Mouse (Mus musculus) liver, postnatal 0 days (tissue): ENCODE measurements around the gene Scgb1b12. TPM values are rescaled to one million over a fixed set of nuclear protein-coding genes. Genes with fewer than 3 reads are reported as not detected.
"Not testable (repeated sequence)": the region's sequence is repeated elsewhere in the genome, so short reads cannot be mapped to it uniquely, and the experiment has no call there.

Source experiments
- ATAC-seq: fragments of 200-750 bp; cut with Nextera tagmentation; 2 replicates; pipeline ENCODE4 v1.8.0; 2017; ENCODE audit warnings: mild to moderate bottlenecking, moderate library complexity
- DNase-seq: peaks from one replicate; pipeline ENCODE4 v3.0.0-alpha.2; 2016
- H3K27ac ChIP-seq: fragments of 300-500 bp; sonication (generic); 2 replicates; pipeline ENCODE4 v1.5.1; 2014; ENCODE audit warnings: antibody characterized with exemption, moderate library complexity, mild to moderate bottlenecking, low read depth
- H3K27me3 ChIP-seq: fragments of 300-500 bp; sonication (generic); 2 replicates; pipeline ENCODE4 v1.6.1; 2014; ENCODE audit warnings: low read length, control low read depth, mixed read lengths; ENCODE audit not compliant: insufficient read depth
- H3K36me3 ChIP-seq: fragments of 300-500 bp; sonication (generic); replicated peaks from 2 replicates; pipeline ENCODE4 v1.6.1; 2014; ENCODE audit warnings: mild to moderate bottlenecking, control low read depth, low read length, moderate library complexity, mixed read lengths; ENCODE audit not compliant: insufficient read depth
- H3K4me1 ChIP-seq: fragments of 300-500 bp; sonication (generic); 2 replicates; pipeline ENCODE4 v1.6.1; 2014; ENCODE audit warnings: antibody characterized with exemption, mild to moderate bottlenecking, control low read depth; ENCODE audit not compliant: insufficient read depth
- H3K4me2 ChIP-seq: fragments of 300-500 bp; sonication (generic); 2 replicates; pipeline ENCODE4 v1.6.1; 2014; ENCODE audit warnings: low read depth, mild to moderate bottlenecking, low read length, moderate library complexity, mixed read lengths
- H3K4me3 ChIP-seq: fragments of 300-500 bp; sonication (generic); 2 replicates; pipeline ENCODE4 v1.5.1; 2014; ENCODE audit warnings: low read depth, low read length
- H3K9ac ChIP-seq: fragments of 300-500 bp; sonication (generic); replicated peaks from 2 replicates; pipeline ENCODE4 v1.6.1; 2014; ENCODE audit warnings: mild to moderate bottlenecking, moderate library complexity
- H3K9me3 ChIP-seq: fragments of 300-500 bp; sonication (generic); 2 replicates; pipeline ENCODE4 v1.6.1; 2016; ENCODE audit warnings: mild to moderate bottlenecking, control low read depth, low read length, mixed read lengths
- WGBS: fragments of 180-500 bp; shearing (Covaris S2); extraction: QIAGEN DNeasy Blood & Tissue Kit; methylation state at CpG from one replicate; pipeline ENCODE4 v1.1.7; 2014; ENCODE audit not compliant: insufficient replicate concordance; 5-methylcytosine and 5-hydroxymethylcytosine counted together
- polyA plus RNA-seq: library from polyadenylated mRNA; unstranded; fragments of >200 nt; fragmentation: Nextera tagmentation; extraction: Ambion mirVana; gene quantifications from 2 replicates; pipeline ENCODE4 v1.2.1, GENCODE M21; 2015

The Scgb1b12 gene
- polyA plus RNA-seq = not detected in 2 replicates

DNA sequence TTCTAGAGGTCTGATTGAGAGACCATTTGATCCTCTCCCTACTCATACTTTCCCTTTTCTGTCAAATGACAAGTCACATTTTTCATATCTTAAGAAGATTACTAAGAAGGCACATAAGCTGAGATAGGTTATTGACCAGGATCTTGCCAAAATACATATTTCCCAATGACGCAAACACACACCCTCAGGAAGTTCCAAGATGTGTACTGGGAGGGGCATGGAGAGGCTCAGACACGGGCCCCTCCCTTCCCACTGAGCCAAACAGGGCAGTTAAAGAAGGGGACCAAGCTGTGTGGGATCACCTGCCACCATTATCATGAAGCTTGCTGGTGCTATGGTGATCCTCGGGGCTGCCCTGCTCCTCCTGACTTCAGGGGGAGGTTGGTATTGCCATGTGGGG, at the start of gene Scgb1b12:
Gene Scgb1b12, plus strand, starts transcription at position 301 of the 400 bp plus-strand sequence.
- not testable (repeated sequence) for H3K9ac ChIP-seq, ATAC-seq, H3K27ac ChIP-seq, H3K27me3 ChIP-seq, H3K9me3 ChIP-seq, DNase-seq, H3K4me3 ChIP-seq, H3K36me3 ChIP-seq, H3K4me2 ChIP-seq, H3K4me1 ChIP-seq
- WGBS = 76% methylated on average over 2 of the region's 3 CpGs

DNA sequence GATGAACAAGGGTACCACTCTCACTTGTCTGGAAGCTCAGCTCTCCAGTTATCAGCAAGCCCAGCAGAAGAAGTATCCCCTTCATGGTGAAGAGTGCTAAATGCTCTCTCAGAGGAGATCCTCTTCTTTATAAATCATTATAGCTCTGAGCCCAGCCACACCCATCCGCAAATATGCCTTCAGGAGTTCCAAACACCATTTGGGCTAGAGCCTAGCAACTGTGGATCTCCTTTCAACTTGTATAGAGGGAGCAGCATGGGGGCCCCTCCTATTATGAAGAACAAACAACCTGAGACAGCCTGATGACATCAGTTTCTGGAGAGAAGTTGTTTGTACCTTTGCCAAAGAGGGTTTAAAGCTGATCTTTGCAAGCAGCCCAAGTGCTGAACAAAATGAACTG, 6.8 kb upstream of the Scgb1b12 start, which contains the start of gene Scgb2b12:
Gene Scgb2b12, minus strand, starts transcription at position 101 of the 400 bp plus-strand sequence.
- H3K27ac ChIP-seq, H3K4me2 ChIP-seq, H3K9ac ChIP-seq, DNase-seq, H3K9me3 ChIP-seq, H3K27me3 ChIP-seq, ATAC-seq, H3K4me3 ChIP-seq, H3K36me3 ChIP-seq, H3K4me1 ChIP-seq: not testable (repeated sequence)
- 67% methylated on average over 1 of the region's 1 CpGs for WGBS

Other genes starting within 250 kb of the Scgb1b12 start
- not detected in 2 replicates for gene Scgb1b10, start 233.3 kb upstream of the Scgb1b12 start, polyA plus RNA-seq
- not detected in 2 replicates for gene Scgb2b11, start 123.0 kb upstream of the Scgb1b12 start, polyA plus RNA-seq
- not detected in 2 replicates for gene Scgb1b11, start 111.3 kb upstream of the Scgb1b12 start, polyA plus RNA-seq
- gene Scgb2b12, start 6.9 kb upstream of the Scgb1b12 start, polyA plus RNA-seq = not detected in 2 replicates
- gene Scgb1b29, start 107.4 kb downstream of the Scgb1b12 start, polyA plus RNA-seq = not detected in 2 replicates